Mouse (Mus musculus) monocyte, adult 2 months (primary cell): ENCODE measurements at regions not wholly inside any gene's neighbourhood (a gene's known extent, or its start where the extent isn't known, plus 50 kb on each side); places are given as distances from the start of the nearest gene placed in this dataset.

Experiments
- DNase-seq, 2 experiments: peaks; one replicate each; pipeline ENCODE4 v3.0.0; 2022; ENCODE audit warnings: low spot score in 2 of 2, low read depth in 1 of 2

- DNase-seq = no peak
Measured at GRCm38 (mm10) chr9:84408260-84409203, 483.6 kb downstream of the Bckdhb start.
